Mouse (Mus musculus) CH12.LX (cell line): Measurements from ENCODE around the gene Pop5. TPM values are rescaled to one million over a fixed set of nuclear protein-coding genes. Genes with fewer than 3 reads are reported as not detected.

Source experiments
- DNase-seq: peaks from one replicate; pipeline ENCODE4 v3.0.0-alpha.2; 2013; ENCODE audit errors: extremely low read depth
- H3K27ac ChIP-seq: 2 replicates; pipeline ENCODE4 v1.5.1; 2012; ENCODE audit warnings: low read depth, mild to moderate bottlenecking, control low read depth, moderate library complexity; ENCODE audit not compliant: insufficient read depth
- H3K27me3 ChIP-seq: replicated peaks from 2 replicates; pipeline ENCODE3; 2012; ENCODE audit warnings: inconsistent platforms
- H3K36me3 ChIP-seq, 2 experiments: replicated peaks in 1 of 2; 2 replicates each; pipeline versions ENCODE3 to v1.6.1; 2012; ENCODE audit warnings: inconsistent platforms in 1 of 2, low read length in 1 of 2, mild to moderate bottlenecking in 1 of 2, mixed read lengths in 1 of 2, moderate library complexity in 1 of 2; ENCODE audit not compliant: control insufficient read depth in 1 of 2, insufficient read depth in 1 of 2
- H3K4me1 ChIP-seq, 2 experiments: 2 replicates each; pipeline ENCODE4 v1.6.1; 2012; ENCODE audit warnings: inconsistent platforms in 1 of 2, moderate library complexity in 1 of 2; ENCODE audit not compliant: insufficient read depth in 2 of 2, control insufficient read depth in 1 of 2
- H3K4me2 ChIP-seq: 2 replicates; pipeline ENCODE4 v1.6.1; 2012; ENCODE audit warnings: low read depth, mild to moderate bottlenecking, control low read depth; ENCODE audit not compliant: poor library complexity, insufficient read depth, severe bottlenecking
- H3K4me3 ChIP-seq, 3 experiments: fragments of 150-350 bp in 1 of 3; sonication (generic) in 1 of 3; replicated peaks in 1 of 3; 2 replicates each; pipeline versions ENCODE3 to v1.5.1; 2011 to 2012; ENCODE audit warnings: low read depth in 2 of 3, low read length in 2 of 3, mild to moderate bottlenecking in 2 of 3, moderate library complexity in 2 of 3, control low read depth in 1 of 3, improper control_type of control experiment in 1 of 3, inconsistent platforms in 1 of 3, mixed read lengths in 1 of 3; ENCODE audit not compliant: poor library complexity in 1 of 3
- H3K79me2 ChIP-seq: replicated peaks from 2 replicates; pipeline ENCODE4 v1.6.1; 2012; ENCODE audit warnings: mild to moderate bottlenecking, moderate library complexity; ENCODE audit not compliant: control insufficient read depth, poor library complexity, insufficient read depth, severe bottlenecking; ENCODE audit errors: extremely low read depth
- H3K9ac ChIP-seq: 2 replicates; pipeline ENCODE4 v1.6.1; 2012; ENCODE audit warnings: low read depth, mild to moderate bottlenecking, control low read depth, moderate library complexity; ENCODE audit not compliant: insufficient read depth
- H3K9me3 ChIP-seq: replicated peaks from 2 replicates; pipeline ENCODE3; 2012; ENCODE audit warnings: low read length, inconsistent platforms, mixed read lengths
- CTCF ChIP-seq, 2 experiments: IDR thresholded peaks in 1 of 2; conservative IDR thresholded peaks in 1 of 2; 2 replicates each; pipeline ENCODE4 v1.5.1; 2011 to 2012; ENCODE audit warnings: low read depth in 2 of 2, low read length in 2 of 2, improper control_type of control experiment in 1 of 2, inconsistent platforms in 1 of 2, mild to moderate bottlenecking in 1 of 2, moderate library complexity in 1 of 2
- E2F4 ChIP-seq: IDR thresholded peaks from 2 replicates; pipeline ENCODE4 v1.6.1; 2011; ENCODE audit warnings: low read depth, low read length, improper control_type of control experiment; ENCODE audit not compliant: insufficient replicate concordance
- ELF1 ChIP-seq: IDR thresholded peaks from 2 replicates; pipeline ENCODE4 v1.6.1; 2014; ENCODE audit warnings: low read depth, mild to moderate bottlenecking, inconsistent platforms, low read length, improper control_type of control experiment
- EP300 ChIP-seq: IDR thresholded peaks from 2 replicates; pipeline ENCODE4 v1.6.1; 2011; ENCODE audit warnings: low read length, improper control_type of control experiment
- ETS1 ChIP-seq: conservative IDR thresholded peaks from 2 replicates; pipeline ENCODE4 v1.6.1; 2012; ENCODE audit warnings: low read depth, mild to moderate bottlenecking, inconsistent platforms, low read length, improper control_type of control experiment, moderate library complexity
- KAT2A ChIP-seq: IDR thresholded peaks from 2 replicates; pipeline ENCODE4 v1.6.1; 2012; ENCODE audit warnings: low read length, improper control_type of control experiment, inconsistent platforms; ENCODE audit not compliant: insufficient replicate concordance
- MXI1 ChIP-seq: IDR thresholded peaks from 2 replicates; pipeline ENCODE4 v1.6.1; 2011; ENCODE audit warnings: mild to moderate bottlenecking, low read depth, low read length, improper control_type of control experiment
- MYC ChIP-seq: IDR thresholded peaks from 2 replicates; pipeline ENCODE4 v1.6.1; 2011; ENCODE audit warnings: low read depth, mild to moderate bottlenecking, improper control_type of control experiment, low read length
- POLR2A ChIP-seq: IDR thresholded peaks from 2 replicates; pipeline ENCODE4 v1.6.1; 2011; ENCODE audit warnings: low read depth, mild to moderate bottlenecking, improper control_type of control experiment, low read length
- RCOR1 ChIP-seq: conservative IDR thresholded peaks from 2 replicates; pipeline ENCODE4 v1.6.1; 2012; ENCODE audit warnings: low read depth, mild to moderate bottlenecking, inconsistent platforms, low read length, improper control_type of control experiment
- TBP ChIP-seq: conservative IDR thresholded peaks from 2 replicates; pipeline ENCODE4 v1.6.1; 2011; ENCODE audit warnings: low read depth, low read length, improper control_type of control experiment
- TCF12 ChIP-seq: IDR thresholded peaks from 2 replicates; pipeline ENCODE4 v1.6.1; 2014; ENCODE audit warnings: low read depth, mild to moderate bottlenecking, inconsistent platforms, low read length, improper control_type of control experiment
- ZKSCAN1 ChIP-seq: IDR thresholded peaks from 2 replicates; pipeline ENCODE4 v1.6.1; 2012; ENCODE audit warnings: low read depth, inconsistent platforms, low read length, improper control_type of control experiment, borderline replicate concordance
- dilution Hi-C: fragments of 300-500 bp; cut with MboI; formaldehyde crosslinking; loops from 2 replicates; pipeline ENCODE4 v1.14.3; 2020; ENCODE audit warnings: low sequenced_read_pairs; ENCODE audit not compliant: extremely low pct_unique_long_range_greater_than_20kb, extremely low pct_ligation_motif_present
- in situ Hi-C: fragments of 300-500 bp; cut with MboI; formaldehyde crosslinking; loops from 3 replicates; pipeline ENCODE4 v1.14.3; 2019; ENCODE audit warnings: low sequenced_read_pairs, low pct_ligation_motif_present, low pct_unique_long_range_greater_than_20kb, mixed read lengths
- polyA plus RNA-seq: library from polyadenylated mRNA; unstranded; fragments of >175 nt; gene quantifications from 2 replicates; pipeline ENCODE4 v1.2.1, GENCODE M21; 2012; ENCODE audit warnings: low read depth; ENCODE audit not compliant: insufficient read length
- total RNA-seq, 2 experiments: library from RNA; depleted of rRNA; stranded (reverse); fragments of 300-350 nt in 1 of 2; fragments of >200 nt in 1 of 2; gene quantifications; 2 replicates each; pipeline ENCODE4 v1.2.3; 2012 to 2014

Pop5 gene
- total and polyA plus RNA-seq, 3 experiments: 127 to 236 (median 156) TPM

DNA sequence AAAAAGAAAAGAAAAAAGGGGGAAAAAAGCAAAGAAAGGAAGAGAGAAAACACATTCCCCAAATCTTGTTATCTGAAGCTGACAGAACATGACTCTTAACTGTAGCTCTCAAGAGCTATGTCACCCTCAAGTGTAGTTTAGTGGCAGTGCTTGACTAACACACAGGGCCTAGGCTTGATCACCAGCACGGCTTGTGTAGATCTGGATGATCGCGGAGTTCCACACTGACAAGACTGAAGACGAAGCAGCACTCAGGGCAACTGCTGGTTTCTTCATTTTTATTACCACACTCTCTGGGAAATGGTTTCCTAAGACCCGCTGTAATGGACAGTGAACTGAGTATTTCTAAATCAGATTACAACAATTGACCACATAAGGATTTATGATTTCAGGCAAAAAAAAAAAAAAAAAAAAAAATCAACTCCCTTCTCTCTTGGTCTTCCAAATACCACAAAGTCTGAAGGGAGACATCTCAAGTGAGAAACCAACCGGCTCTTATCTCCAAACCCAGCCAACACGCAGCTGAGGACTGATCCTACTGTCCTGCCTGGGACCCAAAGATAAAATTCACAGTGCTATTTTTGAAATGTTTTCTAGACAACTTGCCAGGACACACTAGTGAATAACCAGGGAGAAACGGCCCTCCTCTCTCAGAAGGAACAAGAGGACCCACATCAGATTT is 31.3 kb downstream of the Pop5 start:
- H3K9me3 ChIP-seq: no peaks in the 10 kb centered on the region
- H3K79me2 ChIP-seq: peaks cover 93% of the 10 kb centered on the region
- DNase-seq: no peak
- H3K36me3 ChIP-seq: peaks cover 45 to 73% of the 10 kb centered on the region in 2 experiments
- H3K9ac ChIP-seq: no peak overlapping the region
- in situ Hi-C loops (no loop called here), dilution Hi-C loops (no loop called here)
- H3K4me3 ChIP-seq: no peak overlapping the region
- no peaks in the 10 kb centered on the region for H3K27me3 ChIP-seq
- H3K27ac ChIP-seq: no peak overlapping the region
- no peak for TF ChIP-seq ETS1
- peaks cover 5 to 46% of the 10 kb centered on the region in 2 experiments for H3K4me1 ChIP-seq
- no peak overlapping the region for H3K4me2 ChIP-seq

DNA sequence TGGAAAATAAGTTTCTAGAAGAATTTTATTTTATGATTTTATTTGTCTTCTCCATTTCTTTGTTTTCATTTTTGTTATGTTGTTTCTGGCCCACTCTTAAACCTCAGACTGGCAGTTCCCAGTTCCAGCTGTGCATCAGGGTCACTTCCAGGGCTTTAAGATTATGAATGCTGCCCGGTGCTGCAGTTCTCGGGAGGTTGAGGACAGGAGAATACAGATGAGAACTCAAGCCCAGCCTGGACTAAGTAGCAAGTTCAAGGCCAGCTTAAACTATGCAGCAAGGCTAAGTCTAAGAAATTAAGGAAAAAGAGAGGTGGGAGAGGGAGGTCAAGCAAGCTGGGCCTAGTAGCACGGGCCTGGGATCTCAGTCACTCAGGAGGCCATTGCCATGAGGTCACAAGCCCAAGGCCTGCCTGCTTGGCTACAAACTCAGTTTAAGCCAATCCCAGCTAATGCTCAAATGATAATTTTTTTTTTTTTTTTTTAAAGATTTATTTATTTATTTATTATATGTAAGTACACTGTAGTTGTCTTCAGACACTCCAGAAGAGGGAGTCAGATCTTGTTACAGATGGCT is 31.9 kb downstream of the Pop5 start:
- Histone ChIP-seq H3K4me3 (no peak overlapping the region), H3K4me2 (no peak overlapping the region), H3K4me1 (peaks cover 5 to 46% of the 10 kb centered on the region in 2 experiments)

DNA sequence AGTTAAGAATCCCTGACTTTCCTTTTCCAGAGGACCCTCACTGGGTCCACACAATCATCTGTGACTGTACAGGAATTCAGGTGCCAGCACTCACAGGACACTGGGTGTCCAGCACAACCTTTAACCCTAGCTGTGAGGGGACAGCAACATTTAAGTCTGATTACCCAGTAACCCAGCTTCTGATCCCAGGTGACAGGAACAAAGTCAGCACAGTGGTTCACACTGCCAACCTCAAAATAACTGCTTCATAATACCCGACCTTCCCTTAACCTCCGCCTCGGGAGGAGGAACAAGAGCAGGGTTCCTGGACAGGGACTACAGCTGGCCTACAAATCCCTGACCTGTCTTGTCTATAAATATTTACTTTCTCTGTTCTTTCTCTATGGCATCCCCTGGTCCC is 32.6 kb downstream of the Pop5 start:
- no peak overlapping the region for H3K9ac ChIP-seq
- H3K36me3 ChIP-seq: peaks cover 36 to 61% of the 10 kb centered on the region in 2 experiments
- H3K4me2 ChIP-seq: no peak overlapping the region
- no peak overlapping the region for H3K27ac ChIP-seq
- H3K4me3 ChIP-seq: no peak overlapping the region
- dilution Hi-C loops (no loop called here), in situ Hi-C loops (no loop called here)
- no peak for DNase-seq
- H3K27me3 ChIP-seq: no peaks in the 10 kb centered on the region
- TF ChIP-seq POLR2A: no peak
- TF ChIP-seq TCF12: no peak
- TF ChIP-seq TBP: no peak
- TF ChIP-seq KAT2A: no peak
- no peak for TF ChIP-seq ZKSCAN1
- TF ChIP-seq CTCF (conservative IDR thresholded peaks at IDR 0.05 in 1 of 2, IDR thresholded peaks at IDR 0.05 in 1 of 2; ENCODE audit: low read depth in 2 of 2, low read length in 2 of 2): no peak
- TF ChIP-seq MXI1: no peak
- no peak for TF ChIP-seq E2F4
- TF ChIP-seq EP300: no peak
- H3K9me3 ChIP-seq: no peaks in the 10 kb centered on the region
- peaks cover 5 to 46% of the 10 kb centered on the region in 2 experiments for H3K4me1 ChIP-seq
- peaks cover 87% of the 10 kb centered on the region for H3K79me2 ChIP-seq

More for the DNA sequence above, 31.9 kb downstream of the Pop5 start:
- H3K36me3 ChIP-seq: peaks cover 43 to 67% of the 10 kb centered on the region in 2 experiments
- dilution Hi-C loops: no loop called here
- H3K9ac ChIP-seq: no peak overlapping the region
- TF ChIP-seq ELF1: no peak
- no peak for TF ChIP-seq MYC
- no peak for TF ChIP-seq RCOR1
- TF ChIP-seq, all 38 proteins: peak for 0
- H3K9me3 ChIP-seq: no peaks in the 10 kb centered on the region
- H3K79me2 ChIP-seq: peaks cover 94% of the 10 kb centered on the region
- in situ Hi-C loops: no loop called here
- H3K27ac ChIP-seq: no peak overlapping the region
- no peaks in the 10 kb centered on the region for H3K27me3 ChIP-seq
- DNase-seq: no peak
